Mouse (Mus musculus) liver, embryonic 16.5 days (tissue): Measurements from ENCODE around the gene Olfr789. TPM values are rescaled to one million over a fixed set of nuclear protein-coding genes. Genes with fewer than 3 reads are reported as not detected.

Experiments used
- ATAC-seq: fragments of 200-750 bp; cut with Nextera tagmentation; 2 replicates; pipeline ENCODE4 v1.8.0; 2017; ENCODE audit warnings: low read depth, mild to moderate bottlenecking, moderate number of reproducible peaks, moderate library complexity
- H3K27ac ChIP-seq: fragments of 300-500 bp; sonication (generic); 2 replicates; pipeline ENCODE4 v1.5.1; 2014; ENCODE audit warnings: mild to moderate bottlenecking, low read length
- H3K27me3 ChIP-seq: fragments of 300-500 bp; sonication (generic); 2 replicates; pipeline ENCODE4 v1.6.1; 2014; ENCODE audit warnings: low read depth, low read length, mixed read lengths; ENCODE audit not compliant: control insufficient read depth, insufficient read depth
- H3K36me3 ChIP-seq: fragments of 300-500 bp; sonication (generic); 2 replicates; pipeline ENCODE4 v1.6.1; 2014; ENCODE audit warnings: mild to moderate bottlenecking; ENCODE audit not compliant: control insufficient read depth, insufficient read depth
- H3K4me1 ChIP-seq: fragments of 300-500 bp; sonication (generic); 2 replicates; pipeline ENCODE4 v1.6.1; 2014; ENCODE audit warnings: low read depth, low read length, mixed read lengths; ENCODE audit not compliant: control insufficient read depth
- H3K4me2 ChIP-seq: fragments of 300-500 bp; sonication (generic); 2 replicates; pipeline ENCODE4 v1.6.1; 2014; ENCODE audit warnings: low read depth, low read length, mixed read lengths
- H3K4me3 ChIP-seq: fragments of 300-500 bp; sonication (generic); 2 replicates; pipeline ENCODE4 v1.5.1; 2014; ENCODE audit warnings: low read depth, mild to moderate bottlenecking, low read length
- H3K9ac ChIP-seq: fragments of 300-500 bp; sonication (generic); 2 replicates; pipeline ENCODE4 v1.6.1; 2014; ENCODE audit warnings: low read depth, low read length
- H3K9me3 ChIP-seq: fragments of 300-500 bp; sonication (generic); replicated peaks from 2 replicates; pipeline ENCODE4 v1.6.1; 2016; ENCODE audit warnings: low read length; ENCODE audit not compliant: control insufficient read depth
- WGBS: fragments of 180-500 bp; shearing (Covaris S2); extraction: QIAGEN DNeasy Blood & Tissue Kit; methylation state at CpG from one replicate; pipeline ENCODE4 v1.1.7; 2014; ENCODE audit not compliant: insufficient replicate concordance; 5-methylcytosine and 5-hydroxymethylcytosine counted together
- polyA plus RNA-seq: library from polyadenylated mRNA; unstranded; fragments of >200 nt; fragmentation: Nextera tagmentation; extraction: Ambion mirVana; gene quantifications from 2 replicates; pipeline ENCODE4 v1.2.1, GENCODE M21; 2015

Gene Olfr789
- not detected in 2 replicates for polyA plus RNA-seq

- Histone ChIP-seq H3K4me3 (no peak within 1 kb of the TSS), H3K9me3 (no peaks in the 10 kb centered on the region), H3K27ac (no peak within 1 kb of the TSS), H3K9ac (no peak within 1 kb of the TSS), H3K27me3 (no peaks in the 10 kb centered on the region), H3K36me3 (no peaks in the 10 kb centered on the region), H3K4me2 (no peak within 1 kb of the TSS), H3K4me1 (no peaks in the 10 kb centered on the region)
- ATAC-seq = no peak
- WGBS = 39% methylated on average over 2 of the region's 2 CpGs
Observed at GRCm38 (mm10) chr10:129484452-129484851, at the start of gene Olfr789. Gene Olfr789 (plus strand): TSS chr10:129484752.

DNA sequence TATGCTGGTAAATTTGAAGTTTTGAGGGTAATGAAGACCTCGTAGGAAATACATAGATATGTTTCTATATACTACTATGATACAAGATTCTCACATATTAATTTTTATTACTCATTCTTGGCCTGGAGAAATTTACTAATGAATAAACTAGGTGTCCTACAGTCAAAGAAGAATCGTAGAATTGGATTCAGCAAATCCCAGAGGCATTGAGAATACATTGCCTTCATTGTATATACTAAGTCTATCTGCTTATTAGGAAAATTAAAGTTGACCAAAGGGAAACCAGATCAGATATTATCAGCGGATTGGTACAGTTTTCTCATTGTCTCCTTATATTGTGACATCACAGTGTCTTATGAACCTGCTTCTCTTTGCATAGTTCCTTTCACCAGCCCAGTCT lies 23.0 kb upstream of the Olfr789 start, which contains the start of gene Olfr787:
Gene Olfr787, plus strand, starts transcription at position 301 of the 400 bp plus-strand sequence.
- Histone ChIP-seq H3K9me3 (no peaks in the 10 kb centered on the region), H3K4me2 (no peak within 1 kb of the TSS), H3K36me3 (no peaks in the 10 kb centered on the region), H3K27ac (no peak within 1 kb of the TSS), H3K4me1 (no peaks in the 10 kb centered on the region), H3K4me3 (no peak within 1 kb of the TSS), H3K9ac (no peak within 1 kb of the TSS), H3K27me3 (no peaks in the 10 kb centered on the region)
- 51% methylated on average over 3 of the region's 3 CpGs for WGBS
- ATAC-seq = no peak

- Histone ChIP-seq H3K4me3 (no peak within 1 kb of the TSS), H3K36me3 (no peaks in the 10 kb centered on the region), H3K27me3 (no peaks in the 10 kb centered on the region), H3K9ac (no peak within 1 kb of the TSS), H3K4me1 (no peaks in the 10 kb centered on the region), H3K27ac (no peak within 1 kb of the TSS), H3K4me2 (no peak within 1 kb of the TSS), H3K9me3 (no peaks in the 10 kb centered on the region)
- ATAC-seq = no peak
Observed at GRCm38 (mm10) chr10:129470698-129471097, 13.9 kb upstream of the Olfr789 start, which contains the start of gene Olfr788. Gene Olfr788 (plus strand): TSS chr10:129470998.

- Histone ChIP-seq H3K9ac (no peak overlapping the region), H3K4me3 (no peak overlapping the region), H3K27ac (no peak overlapping the region), H3K27me3 (no peaks in the 10 kb centered on the region), H3K36me3 (no peaks in the 10 kb centered on the region), H3K4me1 (no peaks in the 10 kb centered on the region), H3K4me2 (no peak overlapping the region), H3K9me3 (no peaks in the 10 kb centered on the region)
- no peak for ATAC-seq
- 31% methylated on average over 2 of the region's 2 CpGs for WGBS
Observed at GRCm38 (mm10) chr10:129473256-129473655, 11.3 kb upstream of the Olfr789 start.

DNA sequence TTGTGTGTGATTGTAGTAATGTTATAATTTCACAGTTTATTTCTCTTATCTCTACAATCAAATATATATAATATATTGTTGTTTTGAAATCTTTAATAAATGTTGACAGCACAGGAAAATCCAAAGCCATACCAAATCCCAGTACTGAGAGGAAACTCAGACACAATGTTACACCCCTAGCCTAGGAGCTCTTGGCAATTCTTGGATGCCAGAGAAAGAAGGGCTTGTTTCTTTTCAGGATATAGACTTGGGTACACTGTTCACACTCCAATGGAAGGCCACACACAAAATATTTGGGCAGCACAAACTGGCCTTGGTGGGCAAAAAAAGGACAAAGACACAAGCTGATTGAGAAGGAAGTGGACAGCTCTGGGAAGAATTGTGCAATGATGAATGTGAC lies 10.8 kb upstream of the Olfr789 start:
- H3K9me3 ChIP-seq = no peaks in the 10 kb centered on the region
- H3K4me3 ChIP-seq = no peak overlapping the region
- no peak overlapping the region for H3K4me2 ChIP-seq
- ATAC-seq = no peak
- no peaks in the 10 kb centered on the region for H3K27me3 ChIP-seq
- no peak overlapping the region for H3K27ac ChIP-seq
- H3K9ac ChIP-seq = no peak overlapping the region
- H3K4me1 ChIP-seq = no peaks in the 10 kb centered on the region
- H3K36me3 ChIP-seq = no peaks in the 10 kb centered on the region

DNA sequence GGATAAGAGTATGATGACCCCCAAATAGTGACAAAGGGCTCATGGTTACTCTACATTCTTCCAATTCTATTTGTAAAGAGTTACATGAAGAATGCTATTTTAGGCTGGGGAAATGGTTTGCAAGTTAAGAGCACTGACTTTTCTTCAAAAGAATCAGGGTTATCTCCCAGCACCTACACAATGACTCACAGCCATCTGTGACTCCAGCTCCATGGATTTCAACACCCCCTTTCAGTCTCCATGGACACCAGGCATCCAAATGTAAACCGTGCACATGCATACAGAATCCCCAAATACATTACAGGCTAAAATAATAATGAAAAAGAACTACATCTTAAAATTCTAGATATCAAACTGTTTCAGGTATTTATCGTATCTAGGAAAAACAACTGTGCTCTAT lies 5.5 kb downstream of the Olfr789 start:
- H3K4me1 ChIP-seq = no peaks in the 10 kb centered on the region
- H3K9me3 ChIP-seq = no peaks in the 10 kb centered on the region
- no peak for ATAC-seq
- 56% methylated on average over 2 of the region's 2 CpGs for WGBS
- H3K36me3 ChIP-seq = no peaks in the 10 kb centered on the region
- no peak overlapping the region for H3K9ac ChIP-seq
- no peak overlapping the region for H3K27ac ChIP-seq
- no peak overlapping the region for H3K4me2 ChIP-seq
- no peaks in the 10 kb centered on the region for H3K27me3 ChIP-seq
- H3K4me3 ChIP-seq = no peak overlapping the region

- Histone ChIP-seq H3K36me3 (no peaks in the 10 kb centered on the region), H3K4me1 (no peaks in the 10 kb centered on the region), H3K27ac (no peak within 1 kb of the TSS), H3K9ac (no peak within 1 kb of the TSS), H3K27me3 (no peaks in the 10 kb centered on the region), H3K4me3 (no peak within 1 kb of the TSS), H3K9me3 (no peaks in the 10 kb centered on the region), H3K4me2 (no peak within 1 kb of the TSS)
- ATAC-seq = no peak
Observed at GRCm38 (mm10) chr10:129498192-129498591, 13.6 kb downstream of the Olfr789 start, which contains the start of gene Olfr790. Gene Olfr790 (plus strand): TSS chr10:129498492.

- no peak within 1 kb of the TSS for H3K27ac ChIP-seq
Observed at GRCm38 (mm10) chr10:129521492-129521891, 36.9 kb downstream of the Olfr789 start, which contains the start of gene Olfr791. Gene Olfr791 (plus strand): TSS chr10:129521792.

DNA sequence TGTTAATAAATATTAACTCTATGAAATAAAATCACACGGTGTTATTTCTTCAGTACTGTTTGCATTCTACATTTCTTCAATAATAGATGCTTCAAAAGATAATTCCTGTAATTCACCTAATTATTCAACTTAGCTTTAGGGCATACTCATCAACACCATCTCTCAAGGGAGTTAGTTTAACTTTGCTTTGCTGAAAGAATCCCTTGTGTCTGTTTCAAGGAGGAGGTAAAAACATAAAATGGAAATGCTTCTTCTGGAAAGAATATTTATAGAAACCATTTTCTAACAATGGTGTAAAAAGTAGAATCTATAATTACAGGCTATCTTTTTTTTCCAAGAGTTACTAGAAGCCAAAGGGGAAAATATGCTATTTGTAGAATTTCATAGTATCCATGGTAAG lies 54.3 kb downstream of the Olfr789 start, which contains the start of gene Olfr792:
Gene Olfr792, plus strand, starts transcription at position 301 of the 400 bp plus-strand sequence.
- no peak within 1 kb of the TSS for H3K4me3 ChIP-seq
- no peaks in the 10 kb centered on the region for H3K36me3 ChIP-seq
- WGBS = 65% methylated on average over 1 of the region's 1 CpGs
- H3K27me3 ChIP-seq = no peaks in the 10 kb centered on the region
- no peaks in the 10 kb centered on the region for H3K9me3 ChIP-seq
- no peak within 1 kb of the TSS for H3K4me2 ChIP-seq
- H3K4me1 ChIP-seq = no peaks in the 10 kb centered on the region
- no peak for ATAC-seq
- H3K27ac ChIP-seq = no peak within 1 kb of the TSS
- no peak within 1 kb of the TSS for H3K9ac ChIP-seq

More at GRCm38 (mm10) chr10:129521492-129521891, 36.9 kb downstream of the Olfr789 start, which contains the start of gene Olfr791:
- Histone ChIP-seq H3K4me1 (no peaks in the 10 kb centered on the region), H3K9me3 (no peaks in the 10 kb centered on the region; the same call in 1 of the 2 replicates), H3K4me2 (no peak within 1 kb of the TSS), H3K36me3 (no peaks in the 10 kb centered on the region), H3K27me3 (no peaks in the 10 kb centered on the region), H3K9ac (no peak within 1 kb of the TSS), H3K4me3 (no peak within 1 kb of the TSS)
- WGBS = 41% methylated on average over 3 of the region's 3 CpGs
- ATAC-seq = no peak
